Mouse (Mus musculus) CH12.LX (cell line): ENCODE data around the gene Dapk1. TPM values are rescaled to one million over a fixed set of nuclear protein-coding genes. Genes with fewer than 3 reads are reported as not detected.

Experiments used
- DNase-seq: peaks from one replicate; pipeline ENCODE4 v3.0.0-alpha.2; 2013; ENCODE audit errors: extremely low read depth
- H3K27ac ChIP-seq: 2 replicates; pipeline ENCODE4 v1.5.1; 2012; ENCODE audit warnings: low read depth, mild to moderate bottlenecking, control low read depth, moderate library complexity; ENCODE audit not compliant: insufficient read depth
- H3K27me3 ChIP-seq: replicated peaks from 2 replicates; pipeline ENCODE3; 2012; ENCODE audit warnings: inconsistent platforms
- H3K36me3 ChIP-seq, 2 experiments: replicated peaks in 1 of 2; 2 replicates each; pipeline versions ENCODE3 to v1.6.1; 2012; ENCODE audit warnings: inconsistent platforms in 1 of 2, low read length in 1 of 2, mild to moderate bottlenecking in 1 of 2, mixed read lengths in 1 of 2, moderate library complexity in 1 of 2; ENCODE audit not compliant: control insufficient read depth in 1 of 2, insufficient read depth in 1 of 2
- H3K4me1 ChIP-seq, 2 experiments: 2 replicates each; pipeline ENCODE4 v1.6.1; 2012; ENCODE audit warnings: inconsistent platforms in 1 of 2, moderate library complexity in 1 of 2; ENCODE audit not compliant: insufficient read depth in 2 of 2, control insufficient read depth in 1 of 2
- H3K4me2 ChIP-seq: 2 replicates; pipeline ENCODE4 v1.6.1; 2012; ENCODE audit warnings: low read depth, mild to moderate bottlenecking, control low read depth; ENCODE audit not compliant: poor library complexity, insufficient read depth, severe bottlenecking
- H3K4me3 ChIP-seq, 3 experiments: fragments of 150-350 bp in 1 of 3; sonication (generic) in 1 of 3; replicated peaks in 1 of 3; 2 replicates each; pipeline versions ENCODE3 to v1.5.1; 2011 to 2012; ENCODE audit warnings: low read depth in 2 of 3, low read length in 2 of 3, mild to moderate bottlenecking in 2 of 3, moderate library complexity in 2 of 3, control low read depth in 1 of 3, improper control_type of control experiment in 1 of 3, inconsistent platforms in 1 of 3, mixed read lengths in 1 of 3; ENCODE audit not compliant: poor library complexity in 1 of 3
- H3K79me2 ChIP-seq: replicated peaks from 2 replicates; pipeline ENCODE4 v1.6.1; 2012; ENCODE audit warnings: mild to moderate bottlenecking, moderate library complexity; ENCODE audit not compliant: control insufficient read depth, poor library complexity, insufficient read depth, severe bottlenecking; ENCODE audit errors: extremely low read depth
- H3K9ac ChIP-seq: 2 replicates; pipeline ENCODE4 v1.6.1; 2012; ENCODE audit warnings: low read depth, mild to moderate bottlenecking, control low read depth, moderate library complexity; ENCODE audit not compliant: insufficient read depth
- H3K9me3 ChIP-seq: replicated peaks from 2 replicates; pipeline ENCODE3; 2012; ENCODE audit warnings: low read length, inconsistent platforms, mixed read lengths
- CHD1 ChIP-seq: IDR thresholded peaks from 2 replicates; pipeline ENCODE4 v1.6.1; 2012; ENCODE audit warnings: low read depth, low read length, improper control_type of control experiment, inconsistent platforms
- CHD2 ChIP-seq: IDR thresholded peaks from 2 replicates; pipeline ENCODE4 v1.6.1; 2011; ENCODE audit warnings: low read length, improper control_type of control experiment
- CTCF ChIP-seq, 2 experiments: IDR thresholded peaks in 1 of 2; conservative IDR thresholded peaks in 1 of 2; 2 replicates each; pipeline ENCODE4 v1.5.1; 2011 to 2012; ENCODE audit warnings: low read depth in 2 of 2, low read length in 2 of 2, improper control_type of control experiment in 1 of 2, inconsistent platforms in 1 of 2, mild to moderate bottlenecking in 1 of 2, moderate library complexity in 1 of 2
- E2F4 ChIP-seq: IDR thresholded peaks from 2 replicates; pipeline ENCODE4 v1.6.1; 2011; ENCODE audit warnings: low read depth, low read length, improper control_type of control experiment; ENCODE audit not compliant: insufficient replicate concordance
- ETS1 ChIP-seq: conservative IDR thresholded peaks from 2 replicates; pipeline ENCODE4 v1.6.1; 2012; ENCODE audit warnings: low read depth, mild to moderate bottlenecking, inconsistent platforms, low read length, improper control_type of control experiment, moderate library complexity
- GABPA ChIP-seq: IDR thresholded peaks from 2 replicates; pipeline ENCODE4 v1.6.1; 2012; ENCODE audit warnings: low read depth, low read length, improper control_type of control experiment, inconsistent platforms; ENCODE audit not compliant: insufficient replicate concordance
- HCFC1 ChIP-seq: IDR thresholded peaks from 2 replicates; pipeline ENCODE4 v1.6.1; 2012; ENCODE audit warnings: low read depth, mild to moderate bottlenecking, inconsistent platforms, low read length, improper control_type of control experiment
- MAFK ChIP-seq: IDR thresholded peaks from 2 replicates; pipeline ENCODE4 v1.6.1; 2011; ENCODE audit warnings: low read length, improper control_type of control experiment; ENCODE audit not compliant: insufficient replicate concordance
- MEF2A ChIP-seq: IDR thresholded peaks from 2 replicates; pipeline ENCODE4 v1.6.1; 2014; ENCODE audit warnings: low read depth, mild to moderate bottlenecking, inconsistent platforms, low read length, improper control_type of control experiment, borderline replicate concordance
- MXI1 ChIP-seq: IDR thresholded peaks from 2 replicates; pipeline ENCODE4 v1.6.1; 2011; ENCODE audit warnings: mild to moderate bottlenecking, low read depth, low read length, improper control_type of control experiment
- MYC ChIP-seq: IDR thresholded peaks from 2 replicates; pipeline ENCODE4 v1.6.1; 2011; ENCODE audit warnings: low read depth, mild to moderate bottlenecking, improper control_type of control experiment, low read length
- NELFE ChIP-seq: IDR thresholded peaks from 2 replicates; pipeline ENCODE4 v1.6.1; 2011; ENCODE audit warnings: low read depth, low read length, improper control_type of control experiment
- RAD21 ChIP-seq: IDR thresholded peaks from 2 replicates; pipeline ENCODE4 v1.6.1; 2011; ENCODE audit warnings: low read depth, mild to moderate bottlenecking, low read length, improper control_type of control experiment, moderate library complexity
- RCOR1 ChIP-seq: conservative IDR thresholded peaks from 2 replicates; pipeline ENCODE4 v1.6.1; 2012; ENCODE audit warnings: low read depth, mild to moderate bottlenecking, inconsistent platforms, low read length, improper control_type of control experiment
- SIN3A ChIP-seq: IDR thresholded peaks from 2 replicates; pipeline ENCODE4 v1.6.1; 2012; ENCODE audit warnings: low read length, improper control_type of control experiment, inconsistent platforms
- SMC3 ChIP-seq: IDR thresholded peaks from 2 replicates; pipeline ENCODE4 v1.6.1; 2011; ENCODE audit warnings: low read depth, low read length, improper control_type of control experiment
- TCF12 ChIP-seq: IDR thresholded peaks from 2 replicates; pipeline ENCODE4 v1.6.1; 2014; ENCODE audit warnings: low read depth, mild to moderate bottlenecking, inconsistent platforms, low read length, improper control_type of control experiment
- UBTF ChIP-seq: IDR thresholded peaks from 2 replicates; pipeline ENCODE4 v1.6.1; 2012; ENCODE audit warnings: low read depth, mild to moderate bottlenecking, inconsistent platforms, low read length, improper control_type of control experiment, moderate library complexity
- USF1 ChIP-seq: IDR thresholded peaks from 2 replicates; pipeline ENCODE4 v1.6.1; 2014; ENCODE audit warnings: low read depth, mild to moderate bottlenecking, inconsistent platforms, low read length, improper control_type of control experiment
- USF2 ChIP-seq: conservative IDR thresholded peaks from 2 replicates; pipeline ENCODE4 v1.6.1; 2011; ENCODE audit warnings: low read depth, low read length, improper control_type of control experiment
- ZMIZ1 ChIP-seq: IDR thresholded peaks from 2 replicates; pipeline ENCODE4 v1.6.1; 2012; ENCODE audit warnings: low read depth, mild to moderate bottlenecking, inconsistent platforms, low read length, improper control_type of control experiment
- dilution Hi-C: fragments of 300-500 bp; cut with MboI; formaldehyde crosslinking; loops from 2 replicates; pipeline ENCODE4 v1.14.3; 2020; ENCODE audit warnings: low sequenced_read_pairs; ENCODE audit not compliant: extremely low pct_unique_long_range_greater_than_20kb, extremely low pct_ligation_motif_present
- in situ Hi-C: fragments of 300-500 bp; cut with MboI; formaldehyde crosslinking; loops from 3 replicates; pipeline ENCODE4 v1.14.3; 2019; ENCODE audit warnings: low sequenced_read_pairs, low pct_ligation_motif_present, low pct_unique_long_range_greater_than_20kb, mixed read lengths
- polyA plus RNA-seq: library from polyadenylated mRNA; unstranded; fragments of >175 nt; gene quantifications from 2 replicates; pipeline ENCODE4 v1.2.1, GENCODE M21; 2012; ENCODE audit warnings: low read depth; ENCODE audit not compliant: insufficient read length
- total RNA-seq, 2 experiments: library from RNA; depleted of rRNA; stranded (reverse); fragments of 300-350 nt in 1 of 2; fragments of >200 nt in 1 of 2; gene quantifications; 2 replicates each; pipeline ENCODE4 v1.2.3; 2012 to 2014

Gene Dapk1
- total and polyA plus RNA-seq, 3 experiments, result not detected

- no peak overlapping the region for H3K9ac ChIP-seq
- H3K27ac ChIP-seq, result no peak overlapping the region
- H3K4me3 ChIP-seq, result no peak overlapping the region
- in situ Hi-C loops (no loop called here), dilution Hi-C loops (no loop called here)
- H3K4me1 ChIP-seq, result no peaks in the 10 kb centered on the region
- no peaks in the 10 kb centered on the region for H3K27me3 ChIP-seq
- no peak overlapping the region for H3K4me2 ChIP-seq
- peaks cover 63% of the 10 kb centered on the region for H3K9me3 ChIP-seq
- DNase-seq, result no peak
- no peak for TF ChIP-seq MAFK
- TF ChIP-seq CHD1, result no peak
- H3K79me2 ChIP-seq, result no peaks in the 10 kb centered on the region
- no peaks in the 10 kb centered on the region for H3K36me3 ChIP-seq
Observed at GRCm38 (mm10) chr13:60761161-60761560, 159.4 kb downstream of the Dapk1 start.

- dilution Hi-C loops, result no loop called here
- Histone ChIP-seq H3K36me3 (no peaks in the 10 kb centered on the region), H3K4me3 (no peak overlapping the region), H3K9ac (no peak overlapping the region), H3K27ac (no peak overlapping the region), H3K4me2 (no peak overlapping the region), H3K9me3 (peaks cover 58% of the 10 kb centered on the region), H3K4me1 (no peaks in the 10 kb centered on the region), H3K79me2 (no peaks in the 10 kb centered on the region), H3K27me3 (no peaks in the 10 kb centered on the region)
- no peak for DNase-seq
- in situ Hi-C loops, result no loop called here
- TF ChIP-seq UBTF (no peak), ETS1 (no peak), HCFC1 (no peak), USF2 (no peak), CHD2 (no peak), SIN3A (no peak), MEF2A (no peak), CTCF (conservative IDR thresholded peaks at IDR 0.05 in 1 of 2, IDR thresholded peaks at IDR 0.05 in 1 of 2; ENCODE audit: low read depth in 2 of 2, low read length in 2 of 2) (no peak), NELFE (no peak), USF1 (no peak), MAFK (no peak), SMC3 (no peak), ZMIZ1 (no peak), GABPA (no peak), MYC (no peak), TCF12 (no peak), RAD21 (no peak), E2F4 (no peak), MXI1 (no peak), RCOR1 (no peak)
Observed at GRCm38 (mm10) chr13:60780534-60780933, 178.8 kb downstream of the Dapk1 start.
